Mouse (Mus musculus) liver, embryonic 14.5 days (tissue): ENCODE data around the gene Cox4i2. TPM values are rescaled to one million over a fixed set of nuclear protein-coding genes. Genes with fewer than 3 reads are reported as not detected.

ENCODE experiments used
- ATAC-seq: fragments of 200-750 bp; cut with Nextera tagmentation; 2 replicates; pipeline ENCODE4 v1.8.0; 2017; ENCODE audit warnings: moderate number of reproducible peaks, mild to moderate bottlenecking, moderate library complexity; ENCODE audit not compliant: insufficient read depth
- DNase-seq, 3 experiments: peaks; one replicate each; pipeline ENCODE4 v3.0.0-alpha.2; 2012 to 2013; ENCODE audit warnings: low read depth in 3 of 3, low spot score in 3 of 3
- H3K27ac ChIP-seq: fragments of 300-500 bp; sonication (generic); 2 replicates; pipeline ENCODE4 v1.5.1; 2014; ENCODE audit warnings: moderate library complexity, mild to moderate bottlenecking, control low read depth, inconsistent platforms
- H3K27me3 ChIP-seq: fragments of 300-500 bp; sonication (generic); 2 replicates; pipeline ENCODE4 v1.6.1; 2014; ENCODE audit warnings: mild to moderate bottlenecking, low read length, moderate library complexity; ENCODE audit not compliant: control insufficient read depth, insufficient read depth
- H3K36me3 ChIP-seq: fragments of 300-500 bp; sonication (generic); replicated peaks from 2 replicates; pipeline ENCODE4 v1.6.1; 2014; ENCODE audit warnings: low read depth; ENCODE audit not compliant: control insufficient read depth, insufficient read depth
- H3K4me1 ChIP-seq, 2 experiments: fragments of 200-500 bp in 1 of 2; fragments of 300-500 bp in 1 of 2; sonication (generic) in 1 of 2; replicated peaks; 2 replicates each; pipeline ENCODE4 v1.6.1; 2012 to 2014; ENCODE audit warnings: antibody characterized with exemption in 1 of 2, inconsistent platforms in 1 of 2, low read length in 1 of 2; ENCODE audit not compliant: control insufficient read depth in 2 of 2, insufficient read depth in 2 of 2
- H3K4me2 ChIP-seq: fragments of 300-500 bp; sonication (generic); 2 replicates; pipeline ENCODE4 v1.6.1; 2014; ENCODE audit warnings: low read depth, mild to moderate bottlenecking, control low read depth, moderate library complexity
- H3K4me3 ChIP-seq, 2 experiments: fragments of 200-500 bp in 1 of 2; fragments of 300-500 bp in 1 of 2; sonication (generic) in 1 of 2; 2 replicates each; pipeline ENCODE4 v1.5.1; 2012 to 2014; ENCODE audit warnings: low read depth in 2 of 2, low read length in 2 of 2, mild to moderate bottlenecking in 2 of 2, control low read depth in 1 of 2, inconsistent platforms in 1 of 2, moderate library complexity in 1 of 2; ENCODE audit not compliant: insufficient read depth in 1 of 2
- H3K9ac ChIP-seq: fragments of 300-500 bp; sonication (generic); replicated peaks from 2 replicates; pipeline ENCODE4 v1.6.1; 2014; ENCODE audit warnings: mild to moderate bottlenecking, control low read depth, moderate library complexity
- H3K9me3 ChIP-seq: fragments of 300-500 bp; sonication (generic); 2 replicates; pipeline ENCODE4 v1.6.1; 2016; ENCODE audit warnings: low read length, mixed read lengths; ENCODE audit not compliant: control insufficient read depth
- CTCF ChIP-seq: IDR thresholded peaks from 2 replicates; pipeline ENCODE4 v1.5.1; 2016; ENCODE audit warnings: antibody characterized with exemption, low read depth, control low read depth
- EP300 ChIP-seq: IDR thresholded peaks from 2 replicates; pipeline ENCODE4 v1.6.1; 2016; ENCODE audit warnings: antibody characterized with exemption, low read depth
- WGBS: fragments of 180-500 bp; shearing (Covaris S2); extraction: QIAGEN DNeasy Blood & Tissue Kit; methylation state at CpG from one replicate; pipeline ENCODE4 v1.1.7; 2014; ENCODE audit not compliant: insufficient replicate concordance; 5-methylcytosine and 5-hydroxymethylcytosine counted together
- polyA plus RNA-seq, 2 experiments: library from polyadenylated mRNA; depleted of rRNA in 1 of 2; stranded (reverse) in 1 of 2; unstranded in 1 of 2; fragments of >200 nt; fragmentation: Nextera tagmentation in 1 of 2; extraction: Ambion mirVana in 1 of 2; gene quantifications; 2 replicates each; pipeline versions ENCODE4 v1.2.1 to v1.2.3; 2012 to 2014

The Cox4i2 gene
- polyA plus RNA-seq, 2 experiments = 0.51 to 0.92 TPM

GRCm38 (mm10) chr2:152775357-152775756, 21.4 kb downstream of the Cox4i2 start:
- WGBS = 57% methylated on average over 4 of the region's 4 CpGs
- DNase-seq (no peak), ATAC-seq (no peak)
- Histone ChIP-seq H3K9me3 (no peaks in the 10 kb centered on the region), H3K36me3 (peaks cover 2% of the 10 kb centered on the region), H3K9ac (no peak overlapping the region), H3K27me3 (no peaks in the 10 kb centered on the region; the same call in 1 of the 2 replicates), H3K4me2 (no peak overlapping the region), H3K4me1 (peaks cover 0 to 6% of the 10 kb centered on the region in 2 experiments; a peak in 2 of 4 replicates), H3K27ac (no peak overlapping the region), H3K4me3 (no peak overlapping the region)
- no peak for TF ChIP-seq CTCF
- TF ChIP-seq EP300 = no peak

DNA sequence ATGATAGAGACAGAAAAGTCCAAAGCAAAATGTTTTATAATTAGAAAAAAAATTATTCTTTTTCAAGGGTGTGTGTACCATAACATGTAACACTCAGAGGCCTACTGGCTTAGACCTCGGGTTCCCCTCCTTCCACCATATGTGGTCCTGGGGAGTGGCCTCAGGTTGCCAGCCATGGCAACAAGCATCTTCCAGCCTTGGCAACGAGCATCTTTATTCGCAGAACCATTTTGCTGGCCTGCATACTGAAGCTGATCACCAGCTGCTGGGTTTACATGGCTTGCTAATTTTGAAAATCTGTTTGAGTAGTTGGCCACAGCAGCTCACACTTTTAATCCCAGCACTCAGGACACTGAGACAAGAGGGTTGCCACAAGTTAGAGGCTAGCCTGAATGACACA, 22.0 kb downstream of the Cox4i2 start:
- Histone ChIP-seq H3K27me3 (no peaks in the 10 kb centered on the region; the same call in 1 of the 2 replicates), H3K36me3 (peaks cover 9% of the 10 kb centered on the region), H3K4me3 (no peak overlapping the region), H3K4me1 (peaks cover 0 to 6% of the 10 kb centered on the region in 2 experiments; a peak in 2 of 4 replicates), H3K9ac (no peak overlapping the region), H3K4me2 (no peak overlapping the region), H3K27ac (no peak overlapping the region), H3K9me3 (no peaks in the 10 kb centered on the region)
- 65% methylated on average over 3 of the region's 3 CpGs for WGBS
- ATAC-seq = no peak
- TF ChIP-seq EP300 (no peak), CTCF (no peak)
- DNase-seq = no peak

DNA sequence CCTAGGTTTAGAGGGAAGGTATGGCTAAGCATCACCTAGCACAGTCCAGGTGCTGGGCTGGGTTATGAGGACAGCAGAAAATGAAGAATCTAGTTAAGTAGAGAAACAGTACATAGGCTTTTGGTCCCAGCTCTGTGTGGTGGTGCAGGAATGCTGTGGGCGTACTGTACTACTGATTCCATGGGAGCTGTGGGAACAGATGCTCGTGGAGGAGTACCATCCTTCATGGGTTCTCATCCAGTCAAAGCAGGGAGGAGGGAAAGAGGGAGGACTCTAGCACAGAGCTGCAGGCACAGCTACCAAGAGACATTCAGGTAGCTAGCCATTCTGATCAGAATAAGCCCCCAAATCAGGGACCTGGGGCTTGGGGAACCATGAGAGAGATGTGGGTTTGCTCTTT, 22.5 kb downstream of the Cox4i2 start:
- Histone ChIP-seq H3K27me3 (no peaks in the 10 kb centered on the region), H3K27ac (no peak overlapping the region), H3K4me1 (peaks cover 0 to 7% of the 10 kb centered on the region in 2 experiments; a peak in 2 of 4 replicates), H3K4me2 (no peak overlapping the region), H3K9ac (no peak overlapping the region), H3K9me3 (no peaks in the 10 kb centered on the region), H3K36me3 (peaks cover 12% of the 10 kb centered on the region), H3K4me3 (no peak overlapping the region)
- DNase-seq (no peak), ATAC-seq (no peak)
- no peak for TF ChIP-seq CTCF
- no peak for TF ChIP-seq EP300
- WGBS = 78% methylated on average over 2 of the region's 2 CpGs

DNA sequence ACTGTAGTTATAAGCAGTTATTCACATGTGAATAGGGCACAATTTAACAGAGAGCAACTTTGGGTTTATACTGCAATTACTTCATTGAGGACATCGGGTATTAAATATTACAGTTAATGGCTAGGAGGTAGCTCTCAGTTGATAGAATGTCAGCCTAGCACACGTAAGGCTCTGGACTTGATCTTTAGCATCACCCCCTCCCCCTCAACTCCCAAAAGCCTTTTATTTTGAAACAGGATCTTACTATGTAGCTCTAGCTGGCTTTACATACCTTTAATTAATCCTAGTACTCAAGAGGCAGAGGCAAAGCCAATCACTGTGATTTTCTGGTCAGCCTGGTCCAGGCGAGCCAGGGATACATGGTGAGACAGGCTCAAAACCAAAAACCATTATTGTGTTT, 23.1 kb downstream of the Cox4i2 start:
- 82% methylated on average over 3 of the region's 3 CpGs for WGBS
- Histone ChIP-seq H3K4me2 (no peak overlapping the region), H3K4me1 (peaks cover under 1 to 9% of the 10 kb centered on the region in 2 experiments; a peak in 3 of 4 replicates), H3K36me3 (peaks cover 19% of the 10 kb centered on the region), H3K27ac (no peak overlapping the region), H3K9me3 (no peaks in the 10 kb centered on the region), H3K4me3 (no peak overlapping the region), H3K9ac (no peak overlapping the region), H3K27me3 (no peaks in the 10 kb centered on the region)
- DNase-seq (no peak), ATAC-seq (no peak)
- TF ChIP-seq CTCF (no peak), EP300 (no peak)

GRCm38 (mm10) chr2:152780466-152780865, 26.5 kb downstream of the Cox4i2 start:
- peaks cover 26 to 33% of the 10 kb centered on the region in 2 experiments for H3K4me1 ChIP-seq
- H3K9ac ChIP-seq = no peak overlapping the region

More at GRCm38 (mm10) chr2:152780466-152780865, 26.5 kb downstream of the Cox4i2 start:
- H3K27ac ChIP-seq = no peak overlapping the region
- H3K9me3 ChIP-seq = no peaks in the 10 kb centered on the region
- H3K27me3 ChIP-seq = no peaks in the 10 kb centered on the region
- WGBS = 97% methylated on average over 2 of the region's 2 CpGs
- no peak overlapping the region for H3K4me3 ChIP-seq
- no peak for ATAC-seq
- H3K36me3 ChIP-seq = peaks cover 27% of the 10 kb centered on the region
- DNase-seq = no peak
- TF ChIP-seq CTCF (no peak), EP300 (no peak)
- no peak overlapping the region for H3K4me2 ChIP-seq
